Mouse (Mus musculus) stomach, postnatal 0 days (tissue): ENCODE data around the gene Mrpl48. TPM values are rescaled to one million over a fixed set of nuclear protein-coding genes. Genes with fewer than 3 reads are reported as not detected.

Experiments used
- ATAC-seq: fragments of 200-750 bp; cut with Nextera tagmentation; 2 replicates; pipeline ENCODE4 v1.8.0; 2017; ENCODE audit not compliant: low FRiP score, low TSS enrichment
- DNase-seq: peaks from one replicate; pipeline ENCODE4 v3.0.0-alpha.2; 2016; ENCODE audit warnings: low spot score
- H3K27ac ChIP-seq: fragments of 300-500 bp; sonication (generic); replicated peaks from 2 replicates; pipeline ENCODE4 v1.5.1; 2014; ENCODE audit warnings: mild to moderate bottlenecking, control low read depth
- H3K27me3 ChIP-seq: fragments of 300-500 bp; sonication (generic); 2 replicates; pipeline ENCODE4 v1.6.1; 2014; ENCODE audit warnings: low read length; ENCODE audit not compliant: control insufficient read depth, insufficient read depth
- H3K36me3 ChIP-seq: fragments of 300-500 bp; sonication (generic); 2 replicates; pipeline ENCODE4 v1.6.1; 2014; ENCODE audit warnings: low read length, mixed read lengths; ENCODE audit not compliant: control insufficient read depth, insufficient read depth
- H3K4me1 ChIP-seq: fragments of 300-500 bp; sonication (generic); replicated peaks from 2 replicates; pipeline ENCODE4 v1.6.1; 2014; ENCODE audit warnings: antibody characterized with exemption; ENCODE audit not compliant: control insufficient read depth, insufficient read depth
- H3K4me2 ChIP-seq: fragments of 300-500 bp; sonication (generic); replicated peaks from 2 replicates; pipeline ENCODE4 v1.6.1; 2014; ENCODE audit warnings: low read depth, mild to moderate bottlenecking, control low read depth, moderate library complexity
- H3K4me3 ChIP-seq: fragments of 300-500 bp; sonication (generic); 2 replicates; pipeline ENCODE4 v1.5.1; 2014; ENCODE audit warnings: low read depth, low read length, control low read depth
- H3K9ac ChIP-seq: fragments of 300-500 bp; sonication (generic); 2 replicates; pipeline ENCODE4 v1.6.1; 2014; ENCODE audit warnings: mild to moderate bottlenecking, low read length, control low read depth, mixed read lengths
- H3K9me3 ChIP-seq: fragments of 300-500 bp; sonication (generic); 2 replicates; pipeline ENCODE4 v1.6.1; 2016; ENCODE audit warnings: low read length; ENCODE audit not compliant: control insufficient read depth
- CTCF ChIP-seq: IDR thresholded peaks from 2 replicates; pipeline ENCODE4 v1.5.1; 2016; ENCODE audit warnings: antibody characterized with exemption, low read depth, mild to moderate bottlenecking, moderate library complexity
- EP300 ChIP-seq: optimal IDR thresholded peaks from 2 replicates; pipeline ENCODE3; 2016; ENCODE audit warnings: antibody characterized with exemption
- WGBS: fragments of 180-500 bp; shearing (Covaris S2); extraction: QIAGEN DNeasy Blood & Tissue Kit; methylation state at CpG from one replicate; pipeline ENCODE4 v1.1.7; 2014; 5-methylcytosine and 5-hydroxymethylcytosine counted together
- polyA plus RNA-seq: library from polyadenylated mRNA; unstranded; fragments of >200 nt; fragmentation: Nextera tagmentation; extraction: Ambion mirVana; gene quantifications from 2 replicates; pipeline ENCODE4 v1.2.1, GENCODE M21; 2015

The Mrpl48 gene
- polyA plus RNA-seq, 1 experiment from 2014 or later = 77.0 TPM

DNA sequence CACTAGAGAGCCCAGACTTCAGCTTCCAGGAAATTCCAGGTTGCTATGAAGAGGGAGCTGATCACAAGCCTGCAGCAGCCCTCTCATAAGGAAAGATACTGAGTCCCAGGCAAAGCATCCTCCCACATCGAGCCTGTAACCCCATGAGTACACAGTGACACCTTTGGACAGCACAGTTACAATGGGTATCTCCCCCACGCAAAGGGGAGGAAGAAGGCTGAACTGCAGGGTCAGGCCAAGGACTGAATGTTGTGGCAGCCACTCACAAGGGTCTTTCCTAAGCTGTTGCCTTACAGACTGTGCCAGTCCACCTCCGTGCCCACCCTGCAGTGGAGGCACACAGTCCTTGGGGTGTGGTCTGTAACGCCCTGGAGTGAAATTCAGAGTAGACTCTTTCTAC lies 101.6 kb downstream of the Mrpl48 start:
- WGBS = 66% methylated on average over 4 of the region's 4 CpGs
- DNase-seq = no peak
- H3K9ac ChIP-seq = no peak overlapping the region
- H3K4me2 ChIP-seq = no peak overlapping the region
- H3K9me3 ChIP-seq = no peaks in the 10 kb centered on the region
- H3K4me3 ChIP-seq = no peak overlapping the region
- ATAC-seq = no peak; the same call in 1 of the 2 replicates
- no peaks in the 10 kb centered on the region for H3K27me3 ChIP-seq
- H3K27ac ChIP-seq = no peak overlapping the region
- no peak for TF ChIP-seq CTCF
- no peak for TF ChIP-seq EP300
- H3K36me3 ChIP-seq = no peaks in the 10 kb centered on the region
- no peaks in the 10 kb centered on the region for H3K4me1 ChIP-seq

GRCm38 (mm10) chr7:100504740-100505487 lies 103.2 kb downstream of the Mrpl48 start:
- no peak overlapping the region for H3K9ac ChIP-seq
- no peaks in the 10 kb centered on the region for H3K36me3 ChIP-seq
- H3K4me1 ChIP-seq = no peaks in the 10 kb centered on the region
- TF ChIP-seq EP300 = no peak
- no peak for TF ChIP-seq CTCF
- DNase-seq (no peak), ATAC-seq (no peak)
- no peak overlapping the region for H3K27ac ChIP-seq
- H3K27me3 ChIP-seq = no peaks in the 10 kb centered on the region
- no peaks in the 10 kb centered on the region for H3K9me3 ChIP-seq
- H3K4me2 ChIP-seq = no peak overlapping the region
- H3K4me3 ChIP-seq = no peak overlapping the region
- 68% methylated on average over 13 of the region's 13 CpGs for WGBS

GRCm38 (mm10) chr7:100503076-100503475 lies 105.0 kb downstream of the Mrpl48 start:
- Histone ChIP-seq H3K36me3 (peaks cover 11% of the 10 kb centered on the region; the same call in 1 of the 2 replicates), H3K4me2 (no peak overlapping the region), H3K4me3 (no peak overlapping the region), H3K9ac (no peak overlapping the region), H3K27ac (no peak overlapping the region), H3K27me3 (no peaks in the 10 kb centered on the region), H3K9me3 (no peaks in the 10 kb centered on the region), H3K4me1 (no peaks in the 10 kb centered on the region)
- ATAC-seq (peak; percentile 17), DNase-seq (peak; percentile 51)
- WGBS = 66% methylated on average over 5 of the region's 5 CpGs
- TF ChIP-seq CTCF (no peak), EP300 (no peak)

DNA sequence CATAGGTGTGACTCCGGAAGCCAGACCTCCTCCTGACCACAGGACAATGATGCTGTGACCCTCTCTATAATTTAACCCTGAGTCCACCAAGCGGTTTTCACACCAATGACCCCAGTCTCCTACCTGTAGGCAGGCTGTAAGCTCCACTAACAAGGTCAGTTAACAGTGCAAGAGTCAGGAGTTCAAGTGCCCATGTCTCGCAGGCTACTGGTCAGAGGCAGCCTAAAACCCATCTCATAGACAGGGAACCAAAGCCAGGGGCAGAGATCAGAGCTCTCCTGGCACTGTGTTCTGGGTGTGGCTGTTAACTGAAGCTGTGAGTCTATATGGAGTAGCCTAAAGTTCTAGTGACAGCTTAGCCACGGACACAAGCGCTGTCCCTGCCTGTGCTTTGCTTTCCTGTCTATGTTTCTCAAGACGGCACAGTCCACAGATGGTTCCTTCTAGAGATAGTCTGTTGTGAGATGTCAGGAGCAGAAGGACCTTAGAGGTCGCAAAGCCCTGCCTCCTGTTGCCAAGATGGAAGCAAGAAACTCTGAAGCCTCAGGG lies 105.7 kb downstream of the Mrpl48 start:
- peak; percentile 13; the same call in 1 of the 2 replicates for ATAC-seq
- 59% methylated on average over 7 of the region's 7 CpGs for WGBS

DNA sequence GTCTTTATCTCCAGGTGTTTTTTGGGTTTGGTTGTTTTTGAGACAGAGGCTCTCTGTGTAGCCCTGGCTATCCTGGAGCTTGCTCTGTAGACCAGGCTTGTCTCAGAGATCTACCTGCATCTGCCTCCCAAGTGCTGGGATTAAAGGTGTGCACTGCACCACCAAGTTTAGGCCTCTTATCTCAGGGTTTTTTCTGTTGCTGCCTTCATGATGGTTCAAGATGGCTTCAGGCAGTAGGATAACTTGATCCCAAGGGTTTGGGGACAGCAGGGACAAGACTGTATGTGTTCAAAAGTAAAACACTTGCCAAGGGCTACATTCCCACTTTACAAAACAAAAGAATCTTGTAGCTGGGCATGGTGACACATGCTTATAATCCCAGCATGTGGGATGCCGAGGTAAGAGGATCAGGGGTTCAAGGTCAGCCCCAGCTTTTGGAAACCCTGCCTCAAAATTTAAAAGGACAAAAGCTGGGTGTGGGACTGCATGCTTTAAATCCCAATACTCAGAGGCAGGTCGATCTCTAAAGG lies 106.2 kb downstream of the Mrpl48 start:
- Histone ChIP-seq H3K9ac (no peak overlapping the region), H3K4me3 (no peak overlapping the region), H3K4me1 (no peaks in the 10 kb centered on the region), H3K27ac (no peak overlapping the region), H3K9me3 (no peaks in the 10 kb centered on the region), H3K36me3 (peaks cover 18% of the 10 kb centered on the region; the same call in 1 of the 2 replicates), H3K4me2 (no peak overlapping the region), H3K27me3 (no peaks in the 10 kb centered on the region)
- ATAC-seq (no peak), DNase-seq (no peak)
- TF ChIP-seq EP300 (peak; percentile 43), CTCF (no peak)
- 35% methylated on average over 2 of the region's 2 CpGs for WGBS

More for the DNA sequence above, 105.7 kb downstream of the Mrpl48 start:
- H3K27ac ChIP-seq = no peak overlapping the region
- H3K27me3 ChIP-seq = no peaks in the 10 kb centered on the region
- no peak overlapping the region for H3K4me3 ChIP-seq
- no peaks in the 10 kb centered on the region for H3K9me3 ChIP-seq
- TF ChIP-seq CTCF = no peak
- no peak for TF ChIP-seq EP300
- peaks cover 12% of the 10 kb centered on the region; the same call in 1 of the 2 replicates for H3K36me3 ChIP-seq
- no peaks in the 10 kb centered on the region for H3K4me1 ChIP-seq
- H3K9ac ChIP-seq = no peak overlapping the region
- no peak overlapping the region for H3K4me2 ChIP-seq
- no peak for DNase-seq
